Mouse (Mus musculus): ENCODE measurements around the gene Ubb. TPM values are rescaled to one million over a fixed set of nuclear protein-coding genes. Genes with fewer than 3 reads are reported as not detected.

Ubb gene
- polyA plus RNA-seq, 1 experiment from 2014 or later, result 2,001 TPM

DNA sequence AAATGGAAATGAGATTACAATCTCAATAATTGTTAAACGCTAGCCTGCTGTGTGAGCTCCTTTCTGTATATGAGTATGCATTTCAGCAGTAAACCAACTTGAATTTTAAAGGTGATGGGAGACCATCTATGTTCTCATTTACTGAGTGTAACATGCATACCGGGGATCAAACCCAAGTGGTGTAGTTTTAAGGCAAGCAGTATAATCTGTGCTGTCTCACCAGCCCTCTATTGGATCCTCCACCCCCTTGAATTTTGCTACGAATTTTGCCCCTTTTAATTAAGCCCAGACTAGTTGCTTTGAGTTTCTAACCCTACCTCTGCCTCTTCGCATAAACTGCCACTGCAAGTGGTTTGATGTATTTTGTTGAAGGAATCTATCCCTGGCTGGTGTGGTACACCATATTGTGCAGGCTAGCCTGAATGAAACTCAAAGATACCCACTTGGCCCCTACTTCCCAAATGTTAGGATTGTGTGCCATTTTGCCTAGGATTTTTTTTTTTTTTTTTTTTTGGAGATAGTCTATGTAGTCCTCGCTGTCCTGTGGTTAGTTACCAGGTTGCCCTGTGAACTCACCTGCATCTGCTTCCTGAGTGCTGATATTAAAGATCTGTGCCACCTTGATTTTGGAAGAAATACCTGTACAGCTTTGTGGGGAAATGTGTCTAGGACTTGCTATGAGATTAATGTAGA is 3.3 kb downstream of the Ubb start:
- Histone ChIP-seq H3K36me3 (ENCODE audit: control insufficient read depth, insufficient read depth, low read length) (peaks cover 10% of the 10 kb centered on the region), H3K4me3 (ENCODE audit: low read depth, low read length) (peak overlapping the region; percentile 57), H3K4me1 (replicated peaks; ENCODE audit: control insufficient read depth, insufficient read depth, low read length) (peaks cover 26% of the 10 kb centered on the region), H3K27me3 (replicated peaks; ENCODE audit: control insufficient read depth, insufficient read depth, low read length) (no peaks in the 10 kb centered on the region), H3K4me2 (peak overlapping the region; percentile 85), H3K9me3 (ENCODE audit: control insufficient read depth, low read length) (no peaks in the 10 kb centered on the region), H3K9ac (ENCODE audit: low read depth, low read length) (peak overlapping the region; percentile 30; the same call in 1 of the 2 replicates), H3K27ac (ENCODE audit: low read depth, low read length) (no peak overlapping the region)
- 76% methylated on average over 5 of the region's 5 CpGs for WGBS
- DNase-seq (ENCODE audit: low spot score) (no peak), ATAC-seq (replicated peaks; ENCODE audit: low FRiP score) (no peak)

DNA sequence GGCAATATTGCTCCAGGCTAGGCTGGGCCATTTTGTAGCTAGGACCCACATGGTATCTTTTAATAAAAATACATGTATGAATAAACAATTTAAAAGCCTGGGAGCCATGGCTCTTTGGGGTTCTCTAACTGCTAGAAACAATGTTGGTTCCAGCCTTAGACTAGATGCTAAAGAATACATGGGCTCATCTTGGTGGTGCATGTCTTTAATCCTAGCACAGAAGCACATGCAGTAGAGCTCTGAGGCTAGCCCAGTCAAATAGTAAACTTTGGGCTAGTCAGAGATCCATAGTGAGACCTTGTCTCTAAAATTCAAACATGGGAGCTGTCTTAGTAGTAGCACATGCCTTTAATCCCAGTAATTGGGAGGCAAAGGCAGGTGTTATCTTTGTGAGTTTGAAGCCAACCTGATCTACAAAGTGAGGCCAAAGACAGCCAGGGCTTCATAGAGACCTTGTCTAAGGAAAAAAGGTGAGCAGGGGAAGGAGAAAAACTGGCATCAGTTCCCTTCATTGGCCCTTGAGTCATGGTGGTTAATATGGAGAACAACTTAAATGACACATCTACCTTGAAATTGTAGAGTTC is 4.1 kb downstream of the Ubb start:
- H3K4me1 ChIP-seq (replicated peaks; ENCODE audit: control insufficient read depth, insufficient read depth, low read length), result peaks cover 22% of the 10 kb centered on the region
- no peaks in the 10 kb centered on the region for H3K9me3 ChIP-seq (ENCODE audit: control insufficient read depth, low read length)
- H3K27me3 ChIP-seq (replicated peaks; ENCODE audit: control insufficient read depth, insufficient read depth, low read length), result no peaks in the 10 kb centered on the region
- peak overlapping the region; percentile 32 for H3K27ac ChIP-seq (ENCODE audit: low read depth, low read length)
- H3K4me2 ChIP-seq, result peak overlapping the region; percentile 85; the same call in 1 of the 2 replicates
- DNase-seq (ENCODE audit: low spot score) (no peak), ATAC-seq (replicated peaks; ENCODE audit: low FRiP score) (no peak)
- H3K4me3 ChIP-seq (ENCODE audit: low read depth, low read length), result no peak overlapping the region
- H3K36me3 ChIP-seq (ENCODE audit: control insufficient read depth, insufficient read depth, low read length), result peaks cover 10% of the 10 kb centered on the region
- no peak overlapping the region for H3K9ac ChIP-seq (ENCODE audit: low read depth, low read length)

DNA sequence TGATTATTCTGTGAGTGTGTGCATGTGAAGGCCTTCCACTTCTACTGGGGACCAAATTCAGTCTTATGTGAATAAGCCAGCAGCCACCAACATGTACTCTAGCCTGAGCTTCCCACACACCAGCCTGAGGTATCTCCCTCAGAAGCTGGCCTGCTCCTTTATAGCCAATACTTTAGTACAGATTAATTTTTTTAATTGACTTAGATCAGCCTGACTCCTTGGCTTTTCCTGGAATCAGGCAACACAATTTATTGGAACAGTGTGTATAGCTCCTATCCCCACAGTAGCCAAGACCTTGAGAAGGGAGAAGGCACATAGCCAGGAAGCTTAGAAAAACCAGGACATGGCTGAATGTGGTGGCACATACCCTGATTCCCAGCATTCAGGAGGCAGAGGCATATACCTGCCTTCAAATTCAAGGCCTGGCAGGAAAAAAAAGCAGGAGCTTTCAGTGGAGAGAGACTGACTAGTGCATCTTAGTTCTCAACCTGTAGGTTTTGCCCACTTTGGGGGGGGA is 5.0 kb downstream of the Ubb start:
- Histone ChIP-seq H3K4me3 (ENCODE audit: low read depth, low read length) (no peak overlapping the region), H3K9me3 (ENCODE audit: control insufficient read depth, low read length) (no peaks in the 10 kb centered on the region), H3K27ac (ENCODE audit: low read depth, low read length) (no peak overlapping the region), H3K9ac (ENCODE audit: low read depth, low read length) (no peak overlapping the region), H3K27me3 (replicated peaks; ENCODE audit: control insufficient read depth, insufficient read depth, low read length) (no peaks in the 10 kb centered on the region), H3K4me2 (no peak overlapping the region), H3K4me1 (replicated peaks; ENCODE audit: control insufficient read depth, insufficient read depth, low read length) (peaks cover 22% of the 10 kb centered on the region), H3K36me3 (ENCODE audit: control insufficient read depth, insufficient read depth, low read length) (peaks cover 10% of the 10 kb centered on the region)
- DNase-seq (ENCODE audit: low spot score), result no peak
- ATAC-seq (replicated peaks; ENCODE audit: low FRiP score), result no peak

DNA sequence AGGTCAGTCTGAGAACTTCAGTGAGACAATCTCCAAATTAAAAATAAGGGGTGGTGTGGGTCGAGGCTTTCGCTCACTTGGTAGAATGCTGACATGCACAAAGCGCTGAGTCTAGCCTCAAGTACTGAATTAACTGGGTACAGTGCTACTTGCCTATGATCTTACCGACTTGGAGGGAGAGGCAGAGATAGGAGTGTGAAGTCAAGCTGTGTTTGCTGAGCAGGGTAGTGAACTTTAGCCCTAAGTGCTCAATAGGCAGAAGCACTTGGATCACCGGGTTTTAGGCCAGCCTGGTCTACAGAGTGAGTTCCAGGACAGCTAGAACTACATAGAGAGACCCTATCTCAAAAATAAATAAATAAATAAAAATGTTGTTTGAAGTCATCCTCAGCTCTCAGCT is 6.2 kb downstream of the Ubb start:
- Histone ChIP-seq H3K36me3 (ENCODE audit: control insufficient read depth, insufficient read depth, low read length) (peaks cover 10% of the 10 kb centered on the region), H3K9ac (ENCODE audit: low read depth, low read length) (no peak overlapping the region), H3K4me3 (ENCODE audit: low read depth, low read length) (no peak overlapping the region), H3K9me3 (ENCODE audit: control insufficient read depth, low read length) (no peaks in the 10 kb centered on the region), H3K27me3 (replicated peaks; ENCODE audit: control insufficient read depth, insufficient read depth, low read length) (no peaks in the 10 kb centered on the region), H3K27ac (ENCODE audit: low read depth, low read length) (no peak overlapping the region), H3K4me1 (replicated peaks; ENCODE audit: control insufficient read depth, insufficient read depth, low read length) (peaks cover 22% of the 10 kb centered on the region), H3K4me2 (no peak overlapping the region)
- 65% methylated on average over 5 of the region's 5 CpGs for WGBS
- no peak for DNase-seq (ENCODE audit: low spot score)
- no peak for ATAC-seq (replicated peaks; ENCODE audit: low FRiP score)

DNA sequence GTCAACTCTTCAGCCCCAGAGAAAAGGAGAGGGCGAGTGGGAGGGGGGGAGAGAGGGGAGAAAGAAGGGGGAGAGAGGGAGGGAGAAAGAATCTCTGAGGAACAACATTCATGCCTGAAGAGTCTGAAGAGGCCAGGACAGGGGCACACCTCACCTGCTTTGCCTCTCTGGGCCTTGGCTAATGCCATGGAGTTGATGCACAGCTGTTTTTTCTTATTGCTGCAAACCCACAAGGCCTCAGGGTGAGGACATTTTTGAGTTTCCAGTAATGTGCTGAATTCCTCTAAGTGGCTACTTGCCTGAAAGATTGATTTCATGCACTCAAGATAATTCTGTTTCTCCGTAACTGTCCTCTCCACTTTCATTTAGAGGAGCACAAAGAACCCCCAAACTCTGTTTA is 7.2 kb downstream of the Ubb start:
- H3K4me1 ChIP-seq (replicated peaks; ENCODE audit: control insufficient read depth, insufficient read depth, low read length), result peaks cover 22% of the 10 kb centered on the region
- ATAC-seq (replicated peaks; ENCODE audit: low FRiP score) (no peak), DNase-seq (ENCODE audit: low spot score) (no peak)
- H3K36me3 ChIP-seq (ENCODE audit: control insufficient read depth, insufficient read depth, low read length), result peaks cover 9% of the 10 kb centered on the region
- H3K27ac ChIP-seq (ENCODE audit: low read depth, low read length), result no peak overlapping the region
- no peak overlapping the region for H3K4me3 ChIP-seq (ENCODE audit: low read depth, low read length)
- no peaks in the 10 kb centered on the region for H3K9me3 ChIP-seq (ENCODE audit: control insufficient read depth, low read length)
- H3K27me3 ChIP-seq (replicated peaks; ENCODE audit: control insufficient read depth, insufficient read depth, low read length), result no peaks in the 10 kb centered on the region
- 59% methylated on average over 2 of the region's 2 CpGs for WGBS
- H3K9ac ChIP-seq (ENCODE audit: low read depth, low read length), result no peak overlapping the region
- no peak overlapping the region for H3K4me2 ChIP-seq

DNA sequence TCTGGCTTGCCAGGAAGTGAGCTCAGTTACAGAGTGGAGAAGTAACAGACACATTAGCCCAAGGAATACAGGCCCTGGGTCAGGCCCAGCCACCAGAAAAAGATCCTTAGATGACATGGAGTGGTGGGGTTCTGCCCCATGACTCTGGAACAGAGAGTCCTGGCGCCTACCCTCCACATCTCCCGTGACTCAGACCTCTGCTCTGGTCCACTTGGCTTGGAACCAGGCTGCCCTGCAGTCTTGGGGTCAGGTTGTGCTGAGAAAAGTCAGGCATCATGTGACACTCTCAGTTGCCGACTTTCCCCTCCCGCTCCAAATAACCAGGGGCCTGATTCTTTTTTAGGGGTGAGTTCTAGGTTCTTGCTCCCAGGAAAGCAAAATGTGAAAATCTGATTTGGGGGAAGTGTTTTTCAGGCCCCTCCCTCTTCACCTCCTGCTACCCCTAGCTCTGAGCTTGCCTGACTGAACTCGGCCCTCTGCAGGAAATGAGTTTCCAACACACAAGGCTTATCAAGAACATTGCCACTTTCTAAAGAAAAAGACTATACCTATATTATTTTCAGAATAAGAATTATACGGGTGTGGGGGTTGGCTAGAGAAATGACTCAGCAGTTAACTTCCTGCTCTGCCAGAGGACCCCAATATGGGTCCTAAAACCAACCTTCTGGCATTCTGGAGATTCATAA is 8.1 kb downstream of the Ubb start:
- Histone ChIP-seq H3K36me3 (ENCODE audit: control insufficient read depth, insufficient read depth, low read length) (0 out of 2 replicates have a peak, but pooled peaks cover 2% of the 10 kb centered on the region), H3K4me3 (ENCODE audit: low read depth, low read length) (no peak overlapping the region), H3K4me1 (replicated peaks; ENCODE audit: control insufficient read depth, insufficient read depth, low read length) (peaks cover 12% of the 10 kb centered on the region), H3K9ac (ENCODE audit: low read depth, low read length) (no peak overlapping the region), H3K27ac (ENCODE audit: low read depth, low read length) (no peak overlapping the region), H3K9me3 (ENCODE audit: control insufficient read depth, low read length) (no peaks in the 10 kb centered on the region), H3K4me2 (no peak overlapping the region), H3K27me3 (replicated peaks; ENCODE audit: control insufficient read depth, insufficient read depth, low read length) (no peaks in the 10 kb centered on the region)
- no peak for DNase-seq (ENCODE audit: low spot score)
- no peak for ATAC-seq (replicated peaks; ENCODE audit: low FRiP score)
- 49% methylated on average over 6 of the region's 6 CpGs for WGBS

DNA sequence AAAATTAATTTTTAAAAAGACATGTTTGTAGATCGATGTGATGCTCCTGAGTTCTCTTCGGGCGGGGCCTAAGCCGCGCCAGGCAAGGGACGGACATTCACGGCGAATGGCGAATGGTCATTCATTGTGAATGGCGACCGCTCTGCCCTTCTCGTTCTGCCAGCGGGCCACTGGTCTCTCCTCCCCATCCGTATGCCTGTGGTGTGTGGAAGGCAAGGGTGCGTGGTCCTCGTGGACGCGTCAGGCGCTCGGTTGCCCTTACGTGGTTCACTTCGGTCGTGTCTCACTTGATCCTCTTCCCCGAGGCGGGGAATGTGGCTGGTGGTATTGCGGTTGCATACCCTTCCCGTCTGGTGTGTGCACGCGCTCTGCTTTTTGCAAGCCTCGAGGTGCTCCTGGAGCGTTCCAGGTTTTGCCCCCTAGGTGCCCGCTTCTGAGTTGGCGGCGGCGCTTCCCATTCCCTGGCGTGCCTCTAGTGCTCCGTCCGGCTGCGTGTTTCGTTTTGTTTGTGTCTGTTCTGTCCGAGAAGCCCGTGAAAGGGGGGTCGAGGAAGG is 9.6 kb downstream of the Ubb start:
- DNase-seq (ENCODE audit: low spot score) (no peak), ATAC-seq (replicated peaks; ENCODE audit: low FRiP score) (no peak)
- H3K4me1 ChIP-seq (replicated peaks; ENCODE audit: control insufficient read depth, insufficient read depth, low read length), result no peaks in the 10 kb centered on the region; the same call in 1 of the 2 replicates
- peak overlapping the region; percentile 49 for H3K9ac ChIP-seq (ENCODE audit: low read depth, low read length)
- 29% methylated on average over 43 of the region's 43 CpGs for WGBS
- no peaks in the 10 kb centered on the region for H3K36me3 ChIP-seq (ENCODE audit: control insufficient read depth, insufficient read depth, low read length)
- H3K4me3 ChIP-seq (ENCODE audit: low read depth, low read length), result peak overlapping the region; percentile 47
- H3K4me2 ChIP-seq, result peak overlapping the region; percentile 79
- no peak overlapping the region for H3K27ac ChIP-seq (ENCODE audit: low read depth, low read length)
- H3K9me3 ChIP-seq (ENCODE audit: control insufficient read depth, low read length), result no peaks in the 10 kb centered on the region
- H3K27me3 ChIP-seq (replicated peaks; ENCODE audit: control insufficient read depth, insufficient read depth, low read length), result no peaks in the 10 kb centered on the region

DNA sequence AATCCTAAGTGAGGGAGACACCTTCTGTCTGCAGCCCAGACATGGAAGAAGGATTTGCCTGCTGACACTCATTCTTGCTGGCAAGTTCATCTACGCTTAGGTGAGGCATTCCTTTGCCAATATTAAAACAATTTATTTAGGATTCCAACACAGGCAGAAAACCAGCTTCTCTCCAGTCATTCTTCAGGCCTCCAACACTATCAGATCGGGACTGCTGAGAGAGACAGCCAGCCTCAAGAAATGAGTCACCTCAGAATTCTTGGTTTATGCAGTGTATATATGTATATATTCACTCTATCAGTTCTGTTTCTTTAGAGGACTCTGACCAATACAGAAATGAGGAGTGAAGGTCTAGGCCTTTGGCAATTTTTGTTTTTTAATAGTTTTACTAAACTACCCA is 12.6 kb downstream of the Ubb start:
- no peaks in the 10 kb centered on the region for H3K9me3 ChIP-seq (ENCODE audit: control insufficient read depth, low read length)
- no peaks in the 10 kb centered on the region for H3K36me3 ChIP-seq (ENCODE audit: control insufficient read depth, insufficient read depth, low read length)
- DNase-seq (ENCODE audit: low spot score) (no peak), ATAC-seq (replicated peaks; ENCODE audit: low FRiP score) (no peak)
- H3K27ac ChIP-seq (ENCODE audit: low read depth, low read length), result no peak overlapping the region
- H3K27me3 ChIP-seq (replicated peaks; ENCODE audit: control insufficient read depth, insufficient read depth, low read length), result no peaks in the 10 kb centered on the region
- no peak overlapping the region for H3K4me2 ChIP-seq
- no peak overlapping the region for H3K9ac ChIP-seq (ENCODE audit: low read depth, low read length)
- H3K4me3 ChIP-seq (ENCODE audit: low read depth, low read length), result no peak overlapping the region
- 82% methylated on average over 2 of the region's 2 CpGs for WGBS
- H3K4me1 ChIP-seq (replicated peaks; ENCODE audit: control insufficient read depth, insufficient read depth, low read length), result peaks cover 4% of the 10 kb centered on the region; the same call in 1 of the 2 replicates
